Mouse (Mus musculus): ENCODE data around the gene Grik3.
A peak's percentile ranks its signal among the peaks of the same experiment; 100 is the strongest.

The Grik3 gene

GRCm38 (mm10) chr4:125644581-125645568 lies 154.4 kb downstream of the Grik3 start:
- DNase-seq (ENCODE audit: low spot score) = no peak

- no peak for DNase-seq (ENCODE audit: low spot score)
Measured at GRCm38 (mm10) chr4:125651676-125652246, 161.3 kb downstream of the Grik3 start.

DNA sequence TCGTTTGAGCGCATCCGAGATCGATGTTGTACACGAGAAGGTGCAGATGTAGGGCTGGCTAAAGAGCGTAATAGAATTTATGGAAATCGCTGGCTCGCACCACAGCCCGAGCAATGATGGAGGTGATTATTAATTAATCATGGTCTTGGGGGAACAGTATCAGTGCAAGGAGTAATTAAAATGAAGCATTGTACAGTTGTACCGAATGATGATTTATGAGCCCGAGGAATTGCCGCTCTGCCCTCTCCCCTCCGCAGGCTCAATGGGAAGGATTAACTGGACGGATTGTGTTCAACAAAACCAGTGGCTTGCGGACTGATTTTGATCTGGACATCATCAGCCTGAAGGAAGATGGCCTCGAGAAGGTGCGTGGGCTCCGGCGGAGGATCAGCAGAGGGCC lies 165.5 kb downstream of the Grik3 start:
- no peak for DNase-seq (ENCODE audit: low spot score)

DNA sequence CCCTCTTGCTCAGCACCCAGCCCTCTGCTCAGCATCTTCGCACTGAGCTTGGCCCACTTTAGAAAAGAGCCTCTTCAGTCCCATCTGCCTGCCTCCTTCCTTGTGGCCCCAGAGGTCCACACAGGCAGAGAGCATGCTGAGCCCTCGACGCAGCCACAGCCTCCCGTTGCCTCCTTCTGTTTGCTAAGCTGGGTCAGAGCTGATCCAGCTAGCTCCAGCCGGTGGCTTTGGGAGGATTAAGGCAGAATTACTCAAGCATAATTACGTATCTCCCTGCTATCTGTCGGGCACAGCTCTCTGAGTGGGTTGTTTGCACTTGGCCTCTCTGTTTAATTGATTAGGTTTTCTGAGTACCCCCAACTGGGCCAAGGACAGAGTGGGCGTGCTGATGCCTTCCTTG lies 167.9 kb downstream of the Grik3 start:
- DNase-seq (ENCODE audit: low spot score) = no peak

- no peak for DNase-seq (ENCODE audit: low spot score)
Measured at GRCm38 (mm10) chr4:125661982-125662381, 171.5 kb downstream of the Grik3 start.

DNA sequence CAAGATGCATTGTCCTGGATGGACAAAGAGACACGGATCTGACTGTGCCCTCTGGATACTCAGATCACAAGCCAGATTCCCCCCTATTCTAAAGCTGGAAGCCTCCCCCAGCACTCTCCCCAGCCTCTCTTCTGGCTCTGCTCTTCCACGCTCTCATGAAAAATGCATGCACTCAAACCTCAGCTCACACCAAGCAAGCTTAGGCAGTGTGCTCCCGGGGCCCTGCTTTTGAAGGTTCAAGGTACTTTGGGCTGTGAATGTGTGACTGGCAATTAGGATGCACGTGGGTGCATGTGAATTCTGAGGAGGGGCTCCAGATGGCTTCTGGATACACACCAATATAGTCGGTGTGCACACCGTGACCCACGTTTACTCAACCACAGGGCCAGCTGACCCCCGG lies 172.8 kb downstream of the Grik3 start:
- no peak for DNase-seq (ENCODE audit: low spot score)

GRCm38 (mm10) chr4:125665955-125666354 lies 175.5 kb downstream of the Grik3 start:
- DNase-seq (ENCODE audit: low spot score) = no peak

- DNase-seq (ENCODE audit: low spot score) = no peak
Measured at GRCm38 (mm10) chr4:125682007-125682406, 191.5 kb downstream of the Grik3 start.

GRCm38 (mm10) chr4:125687078-125687477 lies 196.6 kb downstream of the Grik3 start:
- DNase-seq (ENCODE audit: low spot score) = no peak

- no peak for DNase-seq (ENCODE audit: low spot score)
Measured at GRCm38 (mm10) chr4:125695431-125695830, 204.9 kb downstream of the Grik3 start.

DNA sequence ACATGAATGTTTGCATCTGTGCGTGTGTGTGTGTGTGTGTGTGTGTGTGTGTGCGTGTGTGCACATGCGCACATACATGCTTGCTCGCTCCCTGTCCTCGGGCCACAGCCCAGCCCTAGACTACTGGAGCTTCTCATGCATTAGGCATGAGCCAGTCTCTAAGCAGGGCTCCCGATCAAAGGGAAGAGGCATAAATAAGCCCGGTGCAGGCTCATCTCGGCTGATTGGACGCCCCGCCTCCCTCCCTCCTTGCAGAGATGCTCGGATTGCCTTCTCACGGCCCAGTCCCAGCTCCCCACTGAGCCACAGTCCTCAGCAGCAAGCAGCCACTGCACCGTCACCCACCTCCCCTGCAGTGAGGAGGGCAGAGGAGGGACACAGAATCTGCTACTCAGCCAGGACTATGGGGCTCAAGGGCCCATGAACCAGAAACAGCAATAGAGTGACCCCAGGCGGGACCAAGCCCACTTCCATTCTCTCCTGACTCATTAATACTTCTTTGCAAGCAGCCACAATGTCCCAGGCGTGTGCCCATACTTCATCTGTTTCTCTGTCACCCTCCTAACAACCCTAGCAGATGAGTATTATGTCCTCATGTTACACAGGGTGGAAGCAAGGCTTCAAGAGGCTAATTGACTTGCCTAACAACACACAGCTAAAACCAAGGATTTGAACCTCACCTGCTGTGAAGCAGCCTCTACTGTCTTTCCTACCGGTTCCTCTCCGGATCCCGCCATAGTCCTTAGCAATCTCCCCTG lies 205.9 kb downstream of the Grik3 start:
- peak; percentile 2 for DNase-seq (ENCODE audit: low spot score)

GRCm38 (mm10) chr4:125697626-125698025 lies 207.1 kb downstream of the Grik3 start:
- no peak for DNase-seq (ENCODE audit: low spot score)

GRCm38 (mm10) chr4:125699056-125699455 lies 208.6 kb downstream of the Grik3 start:
- no peak for DNase-seq (ENCODE audit: low spot score)

GRCm38 (mm10) chr4:125700331-125700730 lies 209.8 kb downstream of the Grik3 start:
- no peak for DNase-seq (ENCODE audit: low spot score)

DNA sequence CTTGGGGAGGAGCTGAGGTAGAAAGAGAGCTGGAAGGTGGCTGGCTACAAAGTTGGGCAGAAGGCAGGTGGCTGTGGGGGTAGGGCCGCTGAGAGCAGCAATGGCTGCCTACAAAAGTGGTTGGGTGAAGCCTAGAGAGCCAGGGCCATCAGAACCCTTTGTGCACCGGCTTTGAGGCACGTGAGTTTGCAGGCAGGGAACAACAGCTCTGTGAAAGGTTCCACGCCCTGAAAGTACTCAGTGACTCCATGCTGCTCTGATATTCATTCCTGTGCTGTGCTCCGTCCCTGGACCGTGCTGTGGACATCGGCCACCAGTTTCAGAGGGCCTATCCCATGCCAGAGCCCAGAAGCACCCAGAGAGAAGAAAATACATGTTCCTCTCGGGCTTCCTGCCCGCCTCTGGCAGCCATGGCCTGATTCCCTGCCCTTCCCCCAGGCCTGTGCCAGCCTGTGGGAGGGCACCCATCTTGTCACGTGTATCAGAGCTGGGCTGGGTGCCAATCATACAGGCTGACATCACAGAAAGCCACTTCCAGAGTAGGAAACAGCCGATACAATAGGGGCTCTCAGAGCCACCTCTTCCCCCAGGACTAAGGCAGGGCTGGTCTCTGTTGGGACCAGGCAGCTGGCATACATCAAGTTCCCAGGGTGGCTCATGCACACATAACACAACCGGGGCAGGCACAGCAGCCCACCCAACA lies 212.3 kb downstream of the Grik3 start:
- DNase-seq (ENCODE audit: low spot score) = no peak

DNA sequence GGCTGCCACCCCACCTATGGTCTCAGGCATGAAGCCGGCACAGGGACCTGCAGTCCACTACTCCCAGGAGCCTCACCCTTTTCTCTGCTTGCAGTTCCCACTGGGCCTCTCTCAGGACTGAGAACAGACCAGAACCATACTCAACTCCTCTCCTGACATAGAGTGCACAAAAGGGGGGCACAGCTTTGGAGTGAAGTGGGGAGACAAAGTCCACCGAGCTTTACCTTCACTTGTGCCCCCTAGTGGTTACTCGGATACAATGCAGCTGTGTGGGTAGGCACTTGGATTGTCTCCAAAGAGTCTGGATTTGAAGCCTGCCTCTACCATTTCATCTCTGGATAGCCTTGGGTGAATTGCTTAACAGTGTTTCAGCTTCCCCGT lies 212.8 kb downstream of the Grik3 start:
- DNase-seq (ENCODE audit: low spot score) = no peak

DNA sequence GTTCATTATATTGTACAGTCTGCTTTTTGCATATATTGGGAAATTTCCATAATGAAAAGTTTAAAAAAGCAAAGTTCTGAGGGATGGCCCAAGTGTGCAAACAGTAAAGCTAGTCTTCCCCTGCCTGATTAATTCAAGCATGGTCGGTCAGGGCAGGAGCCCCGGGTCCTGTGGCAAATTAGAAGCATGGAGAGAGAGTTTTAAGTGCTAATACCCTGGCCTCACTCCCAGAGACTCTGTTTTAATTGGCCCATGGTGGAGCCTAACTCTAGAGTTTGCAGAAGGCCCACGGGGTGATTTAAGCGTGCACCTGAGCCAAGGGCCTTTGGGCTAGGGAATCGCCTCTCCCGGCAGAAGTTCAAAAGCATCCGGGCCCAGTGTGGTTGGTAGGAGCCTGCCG lies 215.2 kb downstream of the Grik3 start:
- DNase-seq (ENCODE audit: low spot score) = no peak

GRCm38 (mm10) chr4:125709716-125710115 lies 219.2 kb downstream of the Grik3 start:
- DNase-seq (ENCODE audit: low spot score) = no peak

DNA sequence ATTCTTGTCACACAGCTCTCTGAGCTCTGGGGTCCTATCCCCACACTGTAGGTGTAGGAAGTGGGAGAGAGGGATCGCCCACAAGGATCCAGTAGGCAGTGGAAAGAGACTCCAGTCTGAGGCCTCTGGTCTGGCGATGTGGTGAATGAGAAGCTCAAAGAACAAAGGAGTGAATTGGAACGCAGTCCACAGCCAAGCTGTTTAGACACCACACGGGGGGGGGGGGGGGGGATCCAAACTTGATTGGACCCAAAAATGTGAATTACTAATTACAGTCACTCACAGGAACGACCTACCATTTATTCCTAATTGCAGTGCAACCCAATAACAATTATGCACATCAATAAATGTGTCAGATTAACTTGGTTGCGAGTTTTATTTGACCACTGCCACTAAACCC lies 227.4 kb downstream of the Grik3 start:
- no peak for DNase-seq (ENCODE audit: low spot score)

DNA sequence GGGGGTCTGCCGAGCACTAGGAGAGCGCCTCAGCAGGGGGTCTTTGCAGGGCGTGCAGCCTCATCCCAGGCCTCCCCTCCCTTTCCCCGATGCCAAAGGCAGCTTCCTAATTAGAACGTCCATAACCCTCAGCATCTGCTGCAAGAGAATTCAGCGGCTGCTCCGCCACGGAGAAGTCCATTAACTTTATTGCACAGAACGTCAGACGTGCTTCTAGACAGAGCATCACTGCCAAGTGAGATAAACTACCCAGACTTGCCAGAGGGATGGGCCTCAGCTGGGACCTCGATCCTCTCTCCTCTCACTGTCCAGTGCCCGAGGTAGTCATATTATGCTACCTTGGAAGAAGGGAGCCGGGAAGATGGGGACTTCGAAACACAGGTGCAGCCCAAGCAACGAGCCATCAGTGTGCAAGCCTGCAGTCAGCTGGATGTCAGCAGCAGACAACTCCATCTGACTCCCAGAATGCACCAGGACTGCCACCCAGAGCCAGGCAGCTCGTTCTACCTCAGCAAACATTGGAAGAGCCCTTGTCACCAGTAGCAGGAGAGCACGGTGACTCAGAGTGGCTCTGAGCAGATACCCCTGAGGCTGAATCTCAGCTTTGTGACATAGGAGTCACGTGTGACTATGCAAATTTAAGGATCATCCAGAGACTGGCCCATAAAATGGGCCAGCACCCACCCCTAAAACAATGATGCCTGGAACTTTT lies 228.1 kb downstream of the Grik3 start:
- DNase-seq (ENCODE audit: low spot score) = no peak

GRCm38 (mm10) chr4:125726241-125726640 lies 235.7 kb downstream of the Grik3 start:
- no peak for DNase-seq (ENCODE audit: low spot score)

Data from yolk sac, embryonic 10.5 days (tissue).